Mouse (Mus musculus): ENCODE data around the gene Serinc3. TPM values are rescaled to one million over a fixed set of nuclear protein-coding genes. Genes with fewer than 3 reads are reported as not detected.

The Serinc3 gene
- total and polyA plus RNA-seq, 3 experiments, result 345 to 611 (median 467) TPM

GRCm38 (mm10) chr2:163641681-163642080 is 3.2 kb downstream of the Serinc3 start:
- no peaks in the 10 kb centered on the region for H3K9me3 ChIP-seq (replicated peaks; ENCODE audit: low read length)
- TF ChIP-seq TBP (conservative IDR thresholded peaks at IDR 0.05; ENCODE audit: low read depth, low read length) (no peak), E2F4 (IDR thresholded peaks at IDR 0.05; ENCODE audit: insufficient replicate concordance, low read depth, low read length) (no peak), JUN (IDR thresholded peaks at IDR 0.05; ENCODE audit: insufficient read depth, low read depth, low read length) (no peak), CHD1 (IDR thresholded peaks at IDR 0.05; ENCODE audit: low read depth, low read length) (no peak), MYC (IDR thresholded peaks at IDR 0.05; ENCODE audit: low read depth, low read length) (no peak), ETS1 (conservative IDR thresholded peaks at IDR 0.05; ENCODE audit: low read depth, low read length) (no peak; the same call in 1 of the 2 replicates), HCFC1 (IDR thresholded peaks at IDR 0.05; ENCODE audit: low read depth, low read length) (no peak), MAZ (IDR thresholded peaks at IDR 0.05; ENCODE audit: low read depth, low read length) (no peak), MXI1 (IDR thresholded peaks at IDR 0.05; ENCODE audit: low read depth, low read length) (no peak), NELFE (IDR thresholded peaks at IDR 0.05; ENCODE audit: low read depth, low read length) (no peak), BHLHE40 (IDR thresholded peaks at IDR 0.05; ENCODE audit: low read depth, low read length) (no peak), MEF2A (IDR thresholded peaks at IDR 0.05; ENCODE audit: borderline replicate concordance, low read depth, low read length) (no peak)
- peak overlapping the region; percentile 36 for H3K9ac ChIP-seq (ENCODE audit: insufficient read depth, low read depth)
- H3K79me2 ChIP-seq (replicated peaks; ENCODE audit: control insufficient read depth, extremely low read depth, insufficient read depth, poor library complexity, severe bottlenecking), result peaks cover 75% of the 10 kb centered on the region
- H3K36me3 ChIP-seq (replicated peaks in 1 of 2; ENCODE audit: control insufficient read depth in 1 of 2, insufficient read depth in 1 of 2, low read length in 1 of 2), result peaks cover 39 to 47% of the 10 kb centered on the region in 2 experiments
- peaks cover 11 to 47% of the 10 kb centered on the region in 2 experiments for H3K4me1 ChIP-seq (ENCODE audit: control insufficient read depth in 1 of 2, insufficient read depth in 2 of 2)
- H3K4me3 ChIP-seq (replicated peaks in 1 of 3; ENCODE audit: low read depth in 2 of 3, low read length in 2 of 3, poor library complexity in 1 of 3), result peak overlapping the region; percentile 16 to 39 (median 36)
- dilution Hi-C loops (cut with MboI; ENCODE audit: extremely low pct_ligation_motif_present, extremely low pct_unique_long_range_greater_than_20kb, low sequenced_read_pairs), result no loop called here
- no peaks in the 10 kb centered on the region for H3K27me3 ChIP-seq (replicated peaks)
- in situ Hi-C loops (cut with MboI; ENCODE audit: low pct_ligation_motif_present, low pct_unique_long_range_greater_than_20kb, low sequenced_read_pairs), result no loop called here
- no peak for DNase-seq (ENCODE audit: extremely low read depth)
- peak overlapping the region; percentile 100 for H3K4me2 ChIP-seq (ENCODE audit: insufficient read depth, low read depth, poor library complexity, severe bottlenecking)
- peak overlapping the region; percentile 83 for H3K27ac ChIP-seq (ENCODE audit: insufficient read depth, low read depth)

- no peak for TF ChIP-seq ETS1 (conservative IDR thresholded peaks at IDR 0.05; ENCODE audit: low read depth, low read length)
- TF ChIP-seq IRF4 (IDR thresholded peaks at IDR 0.05; ENCODE audit: low read depth, low read length), result no peak
- no peak for TF ChIP-seq E2F4 (IDR thresholded peaks at IDR 0.05; ENCODE audit: insufficient replicate concordance, low read depth, low read length)
- no peak for TF ChIP-seq MAZ (IDR thresholded peaks at IDR 0.05; ENCODE audit: low read depth, low read length)
- no peak for TF ChIP-seq MAFK (IDR thresholded peaks at IDR 0.05; ENCODE audit: insufficient replicate concordance, low read length)
- no peak for TF ChIP-seq EP300 (IDR thresholded peaks at IDR 0.05; ENCODE audit: low read length)
- no peak for TF ChIP-seq ELF1 (IDR thresholded peaks at IDR 0.05; ENCODE audit: low read depth, low read length)
- 0 out of 2 replicates have a peak, but pooled peaks have one; percentile 44 for TF ChIP-seq SIN3A (IDR thresholded peaks at IDR 0.05; ENCODE audit: low read length)
- no peak for TF ChIP-seq NELFE (IDR thresholded peaks at IDR 0.05; ENCODE audit: low read depth, low read length)
- TF ChIP-seq PAX5 (IDR thresholded peaks at IDR 0.05; ENCODE audit: low read length), result no peak
- peak; percentile 79 for TF ChIP-seq CHD1 (IDR thresholded peaks at IDR 0.05; ENCODE audit: low read depth, low read length)
- TF ChIP-seq MXI1 (IDR thresholded peaks at IDR 0.05; ENCODE audit: low read depth, low read length), result no peak
- peak in 1 of 2 experiments; percentile 35; a peak in 2 of 4 replicates for TF ChIP-seq CTCF (conservative IDR thresholded peaks at IDR 0.05 in 1 of 2, IDR thresholded peaks at IDR 0.05 in 1 of 2; ENCODE audit: low read depth in 2 of 2, low read length in 2 of 2)
- no peak for TF ChIP-seq JUND (conservative IDR thresholded peaks at IDR 0.05; ENCODE audit: low read depth, low read length)
- TF ChIP-seq POLR2AphosphoS2 (IDR thresholded peaks at IDR 0.05; ENCODE audit: low read depth, low read length), result no peak; the same call in 1 of the 2 replicates
- no peak for TF ChIP-seq POLR2A (IDR thresholded peaks at IDR 0.05; ENCODE audit: low read depth, low read length)
- TF ChIP-seq UBTF (IDR thresholded peaks at IDR 0.05; ENCODE audit: low read depth, low read length), result no peak
- no peak for TF ChIP-seq KAT2A (IDR thresholded peaks at IDR 0.05; ENCODE audit: insufficient replicate concordance, low read length)
- in situ Hi-C loops (cut with MboI; ENCODE audit: low pct_ligation_motif_present, low pct_unique_long_range_greater_than_20kb, low sequenced_read_pairs) (no loop called here), dilution Hi-C loops (cut with MboI; ENCODE audit: extremely low pct_ligation_motif_present, extremely low pct_unique_long_range_greater_than_20kb, low sequenced_read_pairs) (no loop called here)
- Histone ChIP-seq H3K36me3 (replicated peaks in 1 of 2; ENCODE audit: control insufficient read depth in 1 of 2, insufficient read depth in 1 of 2, low read length in 1 of 2) (peaks cover 44 to 59% of the 10 kb centered on the region in 2 experiments), H3K27ac (ENCODE audit: insufficient read depth, low read depth) (peak overlapping the region; percentile 70; the same call in 1 of the 2 replicates), H3K79me2 (replicated peaks; ENCODE audit: control insufficient read depth, extremely low read depth, insufficient read depth, poor library complexity, severe bottlenecking) (peaks cover 86% of the 10 kb centered on the region), H3K27me3 (replicated peaks) (no peaks in the 10 kb centered on the region), H3K4me3 (replicated peaks in 1 of 3; ENCODE audit: low read depth in 2 of 3, low read length in 2 of 3, poor library complexity in 1 of 3) (peak overlapping the region; percentile 33 to 53 (median 50)), H3K9ac (ENCODE audit: insufficient read depth, low read depth) (peak overlapping the region; percentile 80; the same call in 1 of the 2 replicates), H3K4me2 (ENCODE audit: insufficient read depth, low read depth, poor library complexity, severe bottlenecking) (peak overlapping the region; percentile 100), H3K4me1 (ENCODE audit: control insufficient read depth in 1 of 2, insufficient read depth in 2 of 2) (peaks cover 9 to 52% of the 10 kb centered on the region in 2 experiments), H3K9me3 (replicated peaks; ENCODE audit: low read length) (no peaks in the 10 kb centered on the region)
- DNase-seq (ENCODE audit: extremely low read depth), result no peak
Measured at GRCm38 (mm10) chr2:163640493-163640892, 4.4 kb downstream of the Serinc3 start.

Measured in CH12.LX (cell line).